Mouse (Mus musculus) macrophage (primary cell): ENCODE results near the gene Egf. TPM values are rescaled to one million over a fixed set of nuclear protein-coding genes. Genes with fewer than 3 reads are reported as not detected.

ENCODE experiments used
- polyA plus RNA-seq: library from polyadenylated mRNA; stranded (reverse); fragments of 250-400 nt; gene quantifications from 3 replicates; pipeline ENCODE4 v1.2.4, GENCODE M21; 2018; ENCODE audit warnings: inconsistent platforms

The Egf gene
- polyA plus RNA-seq, 1 experiment from 2014 or later: 0.33 TPM

Other genes with a start within 250 kb of the Egf start
- gene Elovl6, start 223.0 kb downstream of the Egf start, polyA plus RNA-seq: 1.7 to 8.2 TPM (median 2.6 TPM) in 3 replicates
- gene Lrit3, start 48.7 kb upstream of the Egf start, polyA plus RNA-seq: not detected in 3 replicates
- gene Rrh, start 67.3 kb upstream of the Egf start, polyA plus RNA-seq: 0.13 TPM in 1 of 3 replicates, not detected in the others
- 11.8 to 57.0 TPM (median 36.2 TPM) in 3 replicates for gene Gar1, start 76.1 kb upstream of the Egf start, polyA plus RNA-seq
- not detected in 3 replicates for gene Cfi, start 80.6 kb upstream of the Egf start, polyA plus RNA-seq
- 7.3 to 12.6 TPM (median 8.2 TPM) in 3 replicates for gene Pla2g12a, start 123.3 kb upstream of the Egf start, polyA plus RNA-seq
- 16.3 to 27.9 TPM (median 24.4 TPM) in 3 replicates for gene Casp6, start 146.1 kb upstream of the Egf start, polyA plus RNA-seq
- 27.0 to 32.9 TPM (median 32.2 TPM) in 3 replicates for gene Mcub, start 214.9 kb upstream of the Egf start, polyA plus RNA-seq